In the genomic region with DNA sequence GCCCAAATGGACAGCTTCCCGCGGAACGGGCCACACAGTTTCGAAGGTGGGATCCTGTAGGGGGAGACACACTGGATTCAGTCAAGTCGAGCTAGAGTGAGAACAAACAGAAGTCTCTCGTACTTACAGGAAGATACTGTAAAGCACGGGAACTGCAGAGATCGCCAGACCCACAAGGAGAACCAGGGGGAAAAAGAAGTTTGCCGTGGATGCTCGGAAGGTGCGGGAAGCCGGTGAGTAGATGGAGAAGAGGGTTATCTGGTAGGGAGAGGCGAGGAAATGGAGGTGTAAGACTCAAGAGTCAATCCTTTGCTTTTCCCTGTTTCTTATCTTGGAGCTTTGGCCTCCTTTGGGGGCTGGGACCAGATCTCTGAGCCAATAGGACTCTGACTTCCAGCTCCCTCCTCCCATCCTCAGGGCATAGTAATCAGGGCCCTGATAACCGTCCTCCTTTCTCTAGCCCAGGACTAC, we compare ENCODE assay signal across 7 mouse cellular contexts. TPM values are rescaled to one million over a fixed set of nuclear protein-coding genes. Genes with fewer than 3 reads are reported as not detected.
DNase-seq lines count a peak whose midpoint lies in the region; TF ChIP-seq lines count a peak whose summit lies in the region.

No protein-coding gene starts in this region.

- TF ChIP-seq CTCF in lung, adult 2 months (IDR thresholded peaks at IDR 0.05; ENCODE audit: insufficient read depth, low read length) = no peak

- no peak overlapping the region for H3K4me3 ChIP-seq in lung, adult 2 months (replicated peaks; ENCODE audit: extremely low read depth, low read depth, low read length)
- H3K4me3 ChIP-seq in brown adipose tissue, adult 24 weeks (ENCODE audit: insufficient read depth, low read depth, low read length) = peak overlapping the region; percentile 36

- H3K27ac ChIP-seq in brown adipose tissue, adult 24 weeks (replicated peaks; ENCODE audit: low read depth, low read length) = no peak overlapping the region

- TF ChIP-seq POLR2A in lung, adult 2 months (IDR thresholded peaks at IDR 0.05; ENCODE audit: borderline replicate concordance, extremely low read depth, low read depth, low read length) = no peak

- peak; percentile 17 for DNase-seq in lung, adult 2 months
- DNase-seq in lung, adult 18-20 months = no peak
- DNase-seq in induced T-regulatory cell, adult 2 months (ENCODE audit: low read depth) = peak; percentile 25
- peak; percentile 21 for DNase-seq in naive thymus-derived CD4-positive, alpha-beta T cell, adult 2 months (ENCODE audit: low read depth)
- no peak for DNase-seq in left cerebral cortex, adult 8-10 months (ENCODE audit: low spot score in 2 of 2)
- no peak for DNase-seq in layer of hippocampus, adult 9-11 months

- 29% methylated on average over 14 of the region's 14 CpGs for whole genome bisulfite sequencing in lung, adult 2 months

- H3K4me1 ChIP-seq in lung, adult 2 months (ENCODE audit: control insufficient read depth, insufficient read depth, low read length) = peaks cover 8% of the 10 kb centered on the region
- peaks cover 3% of the 10 kb centered on the region; the same call in 1 of the 2 replicates for H3K4me1 ChIP-seq in brown adipose tissue, adult 24 weeks (ENCODE audit: control insufficient read depth, insufficient read depth, insufficient read length, low read length)

RNA-seq across cellular contexts. Expression of a gene that starts 1.3 kb away (rescaled TPM):
- 3.0 and 3.8 TPM in 2 replicates for polyA plus RNA-seq in lung, adult 2 months (2012; rRNA removed)
- polyA plus RNA-seq in brown adipose tissue, adult 24 weeks (2012; ENCODE audit: insufficient read depth, insufficient read length, missing spikeins) = 17.8 and 19.4 TPM in 2 replicates
- 1 to 10 TPM; 5.7 to 7.6 (median 5.8) TPM for total RNA-seq in left cerebral cortex, adult 8-10 months (2022)

RNA-seq across cellular contexts. Expression of a gene that starts 10.4 kb away (rescaled TPM):
- polyA plus RNA-seq in lung, adult 2 months (2012; rRNA removed) = 79.8 and 83.7 TPM in 2 replicates
- polyA plus RNA-seq in brown adipose tissue, adult 24 weeks (2012; ENCODE audit: insufficient read depth, insufficient read length, missing spikeins) = 0.67 TPM in 1 of 2 replicates, not detected in the other
- 1 to 10 TPM; 3.7 to 7.7 (median 7.1) TPM for total RNA-seq in left cerebral cortex, adult 8-10 months (2022)

RNA-seq across cellular contexts. Expression of a gene that starts 21.9 kb away (rescaled TPM):
- 59.6 and 62.2 TPM in 2 replicates for polyA plus RNA-seq in lung, adult 2 months (2012; rRNA removed)
- 22.4 and 31.4 TPM in 2 replicates for polyA plus RNA-seq in brown adipose tissue, adult 24 weeks (2012; ENCODE audit: insufficient read depth, insufficient read length, missing spikeins)
- 10 to 100 TPM; 44.9 to 57.8 (median 51.0) TPM for total RNA-seq in left cerebral cortex, adult 8-10 months (2022)

RNA-seq across cellular contexts. Expression of a gene that starts 25.7 kb away (rescaled TPM):
- polyA plus RNA-seq in lung, adult 2 months (2012; rRNA removed) = 100.0 and 102 TPM in 2 replicates
- 37.7 and 38.0 TPM in 2 replicates for polyA plus RNA-seq in brown adipose tissue, adult 24 weeks (2012; ENCODE audit: insufficient read depth, insufficient read length, missing spikeins)
- 10 to 100 TPM; 90.2 to 97.5 (median 95.3) TPM for total RNA-seq in left cerebral cortex, adult 8-10 months (2022)

RNA-seq across cellular contexts. Expression of a gene that starts 26.4 kb away (rescaled TPM):
- 59.9 and 60.1 TPM in 2 replicates for polyA plus RNA-seq in lung, adult 2 months (2012; rRNA removed)
- polyA plus RNA-seq in brown adipose tissue, adult 24 weeks (2012; ENCODE audit: insufficient read depth, insufficient read length, missing spikeins) = 20.9 and 29.8 TPM in 2 replicates
- total RNA-seq in left cerebral cortex, adult 8-10 months (2022) = 100 to 1,000 TPM; 211 to 222 (median 220) TPM

Comparison
In these comparisons a context has a peak if more than half of its experiments do, and no peak if none do; other contexts are left out.
1. DNase-seq: peak in lung, adult 2 months (single experiment), induced T-regulatory cell, adult 2 months (single experiment) and naive thymus-derived CD4-positive, alpha-beta T cell, adult 2 months (single experiment); none in lung, adult 18-20 months (0 of 2), left cerebral cortex, adult 8-10 months (0 of 2) and layer of hippocampus, adult 9-11 months (single experiment).
2. RNA of a gene that starts 10.4 kb away (polyA plus RNA-seq): 79.8 to 83.7 TPM in lung, adult 2 months; 0.67 TPM in brown adipose tissue, adult 24 weeks; every median in the first group is over 10 times any median in the second.